Mouse (Mus musculus) left cerebral cortex, postnatal 14 days (tissue): ENCODE measurements around the gene Pced1b. TPM values are rescaled to one million over a fixed set of nuclear protein-coding genes. Genes with fewer than 3 reads are reported as not detected.

Experiments used
- DNase-seq, 2 experiments: peaks; one replicate each; pipeline ENCODE4 v3.0.0; 2021 to 2022; ENCODE audit warnings: low spot score in 2 of 2, mixed read lengths in 1 of 2
- intact Hi-C: fragments of 180-260 bp; cut with DNase I; formaldehyde crosslinking; loops from one replicate; pipeline ENCODE4 v1.15.1; 2025
- total RNA-seq, 2 experiments: library from RNA; stranded (reverse); gene quantifications; 2 replicates each; pipeline ENCODE4 v1.2.3; 2021

Gene Pced1b
- total RNA-seq, 2 experiments from 2014 or later = 5.9 to 6.1 TPM

DNA sequence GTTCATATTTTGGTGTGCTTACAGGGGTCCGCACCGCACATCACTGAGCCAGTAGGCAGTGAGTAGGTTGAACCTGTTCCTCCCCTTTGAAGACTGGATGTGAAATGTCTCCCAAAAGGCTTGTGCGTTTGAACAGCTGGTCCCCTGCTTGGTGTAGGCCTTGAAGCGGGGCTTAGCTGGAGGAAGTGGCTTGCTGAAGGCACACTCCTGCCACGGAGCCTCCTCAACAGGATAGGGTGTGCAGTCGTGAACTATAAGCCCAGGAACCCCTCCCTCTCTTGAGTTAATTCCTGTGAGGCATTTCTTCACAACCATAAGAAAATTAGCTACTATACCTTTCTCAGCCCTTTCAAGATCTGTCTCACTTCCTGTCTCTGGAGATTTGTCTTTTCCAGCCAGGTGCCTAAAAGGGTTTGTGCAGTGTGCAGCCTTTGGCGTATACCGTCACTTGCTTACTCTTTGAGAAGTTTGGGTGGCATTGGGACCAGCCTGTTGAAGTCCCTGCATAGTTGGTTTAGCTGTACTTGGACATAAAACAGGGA lies 5.7 kb downstream of the Pced1b start:
- intact Hi-C loops = no loop called here
- DNase-seq = no peak

DNA sequence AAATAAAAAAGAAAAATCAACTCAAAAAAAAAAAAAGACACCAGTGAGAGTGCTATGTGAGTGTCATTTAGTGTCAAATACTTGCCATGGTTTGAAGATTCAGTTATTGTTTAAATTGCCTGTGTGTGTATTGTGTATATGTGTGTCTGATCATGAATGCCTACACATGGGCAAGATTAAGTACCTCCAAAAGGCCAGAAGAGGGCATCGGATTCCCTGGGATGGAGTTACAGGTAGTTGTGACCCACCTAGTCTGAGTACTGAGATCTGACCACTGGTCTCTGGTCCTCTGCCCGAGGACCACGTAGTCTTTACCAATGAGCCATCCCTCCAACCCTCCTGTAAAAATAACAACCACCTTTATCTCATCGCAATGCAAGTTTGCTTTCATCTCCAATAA lies 7.5 kb downstream of the Pced1b start:
- intact Hi-C loops = no loop called here
- DNase-seq = no peak

DNA sequence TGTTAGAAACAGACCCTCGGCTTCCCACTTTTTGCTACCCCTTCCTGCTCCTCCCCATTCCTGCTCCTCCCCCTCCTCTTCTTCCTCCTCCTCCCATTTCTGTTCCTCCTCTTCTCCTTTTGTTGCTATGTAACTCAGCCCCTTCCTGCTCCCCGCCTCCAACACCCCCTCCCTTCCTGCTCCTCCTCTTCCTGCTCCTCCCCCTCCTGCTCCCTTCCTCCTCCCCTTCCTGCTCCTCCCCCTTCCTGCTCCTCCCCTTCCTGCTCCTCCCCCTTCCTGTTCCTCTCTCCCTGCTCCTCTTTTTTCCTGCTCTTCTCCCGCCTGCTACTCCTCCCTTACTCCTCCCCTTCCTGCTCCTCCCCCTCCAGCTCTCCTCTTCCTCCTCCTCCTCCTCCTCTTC lies 8.9 kb downstream of the Pced1b start:
- intact Hi-C loops = no loop called here
- DNase-seq = no peak

- DNase-seq = no peak
- intact Hi-C loops = no loop called here
Observed at GRCm38 (mm10) chr15:97256411-97256810, 9.5 kb downstream of the Pced1b start.

DNA sequence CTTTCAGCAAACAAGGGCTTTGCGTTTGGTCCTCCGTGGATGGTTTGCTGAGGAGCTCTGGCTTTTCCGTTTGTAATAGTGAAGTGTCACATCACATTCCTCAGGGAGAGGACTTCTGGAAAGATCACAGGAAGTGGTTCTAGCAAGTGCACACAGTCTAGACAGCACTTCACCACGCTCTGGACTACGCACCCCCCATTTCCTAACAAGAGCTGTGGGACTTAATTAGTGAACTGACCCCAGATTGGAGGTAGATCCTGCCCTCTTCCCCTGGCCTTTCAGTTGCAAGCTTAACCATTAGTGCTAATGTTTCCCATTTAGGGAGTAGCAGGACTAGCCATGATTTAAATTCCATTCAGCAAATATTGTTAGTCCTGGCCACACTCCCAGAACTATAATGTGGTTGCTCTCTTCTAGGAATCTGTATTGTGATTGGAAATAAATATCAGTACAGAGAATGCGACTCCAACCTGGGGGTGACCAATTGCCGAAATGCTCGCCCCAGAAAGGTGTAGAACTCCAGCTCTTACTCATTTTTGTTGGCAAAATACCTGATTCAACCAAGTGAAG lies 10.4 kb downstream of the Pced1b start:
- no peak for DNase-seq
- intact Hi-C loops = no loop called here

- DNase-seq = no peak
- intact Hi-C loops = no loop called here
Observed at GRCm38 (mm10) chr15:97258483-97259230, 11.8 kb downstream of the Pced1b start.

- intact Hi-C loops = no loop called here
- DNase-seq = no peak
Observed at GRCm38 (mm10) chr15:97259300-97259699, 12.4 kb downstream of the Pced1b start.

DNA sequence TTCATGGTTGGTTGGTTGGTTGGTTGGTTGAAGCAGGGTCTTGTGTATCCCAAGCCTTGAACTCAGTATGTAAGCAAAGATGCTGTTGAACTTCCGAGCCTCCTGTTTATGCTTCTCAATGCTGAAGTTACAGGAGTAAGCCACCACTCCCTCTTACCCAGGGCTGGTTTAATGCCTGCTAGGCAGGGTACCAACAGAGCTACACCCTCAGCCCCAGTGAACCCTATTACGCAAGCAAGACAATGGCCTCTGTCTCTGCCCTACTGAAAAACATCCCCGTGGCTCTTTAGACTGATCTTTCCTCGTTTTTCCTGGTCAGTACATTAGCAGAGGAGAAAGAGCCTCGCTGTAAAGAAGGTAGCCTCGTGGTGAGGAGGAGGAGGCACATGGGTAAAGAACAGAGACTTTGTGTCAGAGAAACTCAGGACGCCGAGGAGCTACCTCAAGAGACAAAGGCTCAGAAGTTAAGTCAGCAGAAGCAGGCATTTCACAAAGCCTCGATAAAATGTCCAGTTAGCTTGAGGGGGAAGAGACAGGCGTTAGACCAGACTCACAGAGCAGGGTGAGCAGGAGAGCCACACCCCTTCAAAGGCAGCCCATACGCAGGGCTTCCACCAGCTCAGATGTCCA lies 13.2 kb downstream of the Pced1b start:
- DNase-seq = no peak
- intact Hi-C loops = no loop called here

- intact Hi-C loops = no loop called here
- no peak for DNase-seq
Observed at GRCm38 (mm10) chr15:97262251-97262650, 15.3 kb downstream of the Pced1b start.

GRCm38 (mm10) chr15:97266236-97266845 lies 19.4 kb downstream of the Pced1b start:
- intact Hi-C loops = no loop called here
- DNase-seq = no peak

- intact Hi-C loops = no loop called here
Observed at GRCm38 (mm10) chr15:97267094-97267695, 20.3 kb downstream of the Pced1b start.

GRCm38 (mm10) chr15:97271985-97272697 lies 25.2 kb downstream of the Pced1b start:
- DNase-seq = peak in 1 of 2 experiments; percentile 24
- intact Hi-C loops = no loop called here

More at GRCm38 (mm10) chr15:97267094-97267695, 20.3 kb downstream of the Pced1b start:
- DNase-seq = no peak

DNA sequence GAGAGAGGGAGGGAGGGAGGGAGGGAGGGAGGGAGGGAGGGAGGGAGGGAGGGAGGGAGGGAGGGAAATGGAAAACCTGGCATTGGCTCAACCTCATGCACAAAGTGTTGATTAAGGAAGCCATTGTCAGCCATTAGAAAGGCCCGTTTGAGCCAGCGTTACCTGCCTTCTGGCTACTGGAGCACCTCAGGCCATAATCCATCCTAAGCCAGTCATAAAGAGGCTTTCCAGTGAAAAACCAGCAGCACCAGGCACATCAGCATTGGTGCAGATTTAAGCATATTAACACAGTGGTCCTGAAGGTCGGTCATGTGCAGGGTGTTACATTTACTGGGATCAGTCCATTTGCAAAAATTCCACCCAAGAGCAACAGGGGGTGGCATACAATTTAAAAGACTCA lies 25.9 kb downstream of the Pced1b start:
- intact Hi-C loops = no loop called here
- no peak for DNase-seq

DNA sequence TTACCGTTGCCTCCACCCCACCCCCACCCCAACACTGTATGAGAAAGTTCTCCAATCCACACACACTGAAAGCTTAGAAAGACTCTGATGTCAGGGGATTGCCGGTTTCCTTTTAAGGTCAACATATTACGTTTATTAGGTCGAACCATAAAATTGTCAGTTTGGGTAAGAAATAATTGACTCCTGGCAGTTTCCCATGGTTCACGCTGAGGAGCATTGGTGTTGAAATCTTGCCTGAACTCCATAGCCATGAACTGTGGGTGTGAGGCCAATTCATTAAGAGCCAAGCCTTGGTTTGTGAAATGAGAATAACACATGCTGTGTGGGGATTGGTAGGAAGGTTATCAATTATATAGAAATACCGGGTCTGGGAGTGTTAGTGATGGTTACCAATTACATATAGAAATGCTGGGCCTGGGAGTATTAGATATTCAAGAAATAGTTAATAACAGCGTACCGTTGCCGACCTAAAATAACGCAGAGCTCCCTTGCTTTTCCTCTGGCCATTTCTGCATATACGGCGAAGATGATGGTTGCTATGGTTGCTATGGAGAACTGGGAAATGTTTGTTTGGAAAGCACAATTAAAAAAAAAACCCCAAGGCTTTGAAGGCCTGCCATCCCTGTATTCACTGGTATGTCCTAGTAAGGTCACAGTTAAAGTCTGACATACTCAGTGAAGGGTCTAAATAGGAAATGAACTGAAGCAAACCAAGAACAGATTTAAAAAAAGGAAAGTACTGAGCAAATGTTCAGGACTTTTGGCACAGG lies 28.9 kb downstream of the Pced1b start:
- DNase-seq = no peak
- intact Hi-C loops = no loop called here

DNA sequence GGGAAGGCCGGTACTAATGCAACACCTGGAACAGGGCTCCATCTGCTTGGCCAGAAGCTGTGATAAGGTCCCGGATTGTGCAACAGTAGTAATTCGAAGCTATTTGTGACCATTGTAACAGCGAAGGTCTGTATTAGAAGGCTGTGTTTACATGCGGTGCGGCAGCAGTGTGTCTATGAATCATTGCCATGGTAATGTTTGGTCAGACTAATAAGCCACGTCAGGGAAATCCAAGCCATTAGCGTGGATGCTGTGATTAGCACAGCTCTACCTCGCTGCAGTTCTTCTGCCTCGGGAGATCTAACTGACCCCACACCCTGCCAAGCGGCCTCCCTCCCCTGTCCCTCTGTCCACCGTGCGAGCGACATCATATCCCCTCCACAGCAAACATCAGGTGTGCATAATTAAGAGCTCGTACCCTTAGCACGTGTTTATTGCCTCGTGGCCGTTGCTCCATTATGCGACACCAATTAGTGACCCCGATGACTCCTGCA lies 29.8 kb downstream of the Pced1b start:
- intact Hi-C loops = no loop called here
- no peak for DNase-seq

- intact Hi-C loops = no loop called here
- DNase-seq = no peak
Observed at GRCm38 (mm10) chr15:97277328-97277727, 30.4 kb downstream of the Pced1b start.

DNA sequence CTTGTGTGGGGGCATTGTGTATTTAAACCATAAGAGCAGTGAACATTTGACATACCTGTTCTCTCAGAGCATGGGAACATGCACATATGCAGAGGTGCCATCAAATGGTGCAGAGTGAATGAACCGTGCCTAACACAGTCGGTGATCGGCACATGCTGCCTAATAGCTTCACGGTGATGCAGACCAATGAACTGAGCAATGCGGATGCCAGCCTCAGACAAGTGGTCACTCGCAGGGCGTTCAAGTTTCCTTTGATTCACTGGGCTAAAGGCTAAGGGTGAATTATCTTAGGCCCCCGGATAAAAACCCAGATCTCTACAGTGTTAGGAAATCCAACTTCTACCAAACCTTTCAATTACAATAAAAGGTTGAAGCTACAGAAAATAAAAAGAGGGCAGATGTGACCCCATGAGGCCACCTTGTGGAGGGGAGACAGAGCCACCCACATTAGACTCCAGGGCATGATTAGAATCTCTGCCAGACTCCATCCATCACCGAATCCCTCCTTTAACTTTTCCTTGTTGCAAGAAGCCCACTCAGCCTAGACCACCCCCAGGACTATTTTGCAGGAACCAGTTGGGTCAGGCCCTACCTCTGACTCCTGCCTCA lies 31.5 kb downstream of the Pced1b start:
- DNase-seq = no peak

DNA sequence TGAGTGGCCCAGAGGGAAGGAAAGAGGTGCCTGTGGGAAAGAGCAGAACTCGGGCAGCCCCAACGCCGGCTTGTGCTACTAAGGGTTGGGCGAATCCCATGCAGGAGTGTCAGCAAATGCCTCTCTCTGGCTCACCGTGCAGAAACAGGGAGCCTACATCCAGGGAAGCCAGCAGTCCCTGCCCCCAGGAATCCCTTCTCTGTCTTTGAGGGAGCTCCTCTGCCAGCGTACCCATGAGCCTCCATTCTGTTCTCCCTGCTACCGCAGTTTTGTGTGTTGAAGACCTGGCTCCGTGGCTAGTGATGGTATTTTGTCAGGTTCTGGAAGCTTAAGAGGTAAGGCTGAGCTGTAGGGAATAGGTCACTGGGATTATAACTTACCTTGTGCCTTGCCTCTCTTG lies 33.2 kb downstream of the Pced1b start:
- no peak for DNase-seq

More for the DNA sequence above, 31.5 kb downstream of the Pced1b start:
- intact Hi-C loops = no loop called here

More for the DNA sequence above, 33.2 kb downstream of the Pced1b start:
- intact Hi-C loops = no loop called here
